Mouse (Mus musculus): ENCODE data around the gene Olfr1095. TPM values are rescaled to one million over a fixed set of nuclear protein-coding genes. Genes with fewer than 3 reads are reported as not detected.

The Olfr1095 gene
- total RNA-seq (2021): not detected
- long read RNA-seq: 0 reads

GRCm38 (mm10) chr2:86851596-86851995 is at the start of gene Olfr1095:
Olfr1095 (minus strand) TSS chr2:86851696.
- DNase-seq (ENCODE audit: low spot score in 2 of 2): no peak

DNA sequence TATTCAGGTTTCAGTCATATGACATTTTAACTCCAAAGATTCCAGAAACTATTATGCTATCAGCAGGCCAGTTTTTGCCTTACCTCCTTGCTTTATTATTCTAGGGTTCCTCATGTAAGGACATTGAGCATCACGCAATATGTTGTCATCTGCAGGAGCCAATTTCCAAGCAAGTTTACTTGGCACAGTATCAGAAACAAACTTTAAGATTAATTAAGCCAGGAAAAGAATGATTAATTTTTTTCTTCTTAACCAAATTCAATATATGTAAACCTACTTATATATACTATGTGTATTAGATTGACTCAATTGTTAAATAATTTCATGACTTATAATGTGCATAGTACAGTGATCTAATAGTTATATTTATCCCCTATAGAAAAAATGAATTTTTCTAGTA is 40.6 kb upstream of the Olfr1095 start, which contains the start of gene Olfr1097:
Gene Olfr1097 (minus strand): TSS at position 101 of the 400 bp plus-strand sequence.
- no peak for DNase-seq (ENCODE audit: low spot score in 2 of 2)

DNA sequence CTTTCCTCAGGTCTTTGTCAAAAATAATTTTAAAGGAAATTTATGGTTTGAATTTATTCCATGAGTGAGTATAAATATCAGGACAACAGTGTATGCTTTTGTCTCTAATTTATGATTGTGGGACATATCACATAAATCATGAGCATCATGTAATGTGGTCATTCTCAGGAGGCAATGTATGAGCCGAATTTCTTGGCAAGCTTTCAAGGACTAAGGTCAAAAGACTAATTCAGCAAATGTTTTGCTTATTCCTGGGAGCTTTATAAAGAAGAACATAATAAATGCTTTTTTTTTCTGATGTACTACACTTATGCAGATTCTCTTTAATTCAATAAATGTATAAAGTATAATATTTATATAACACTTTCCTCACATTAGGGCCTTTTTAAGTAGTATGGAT is 23.2 kb upstream of the Olfr1095 start, which contains the start of gene Gm13723:
Gene Gm13723 (minus strand): TSS at position 101 of the 400 bp plus-strand sequence.
- DNase-seq (ENCODE audit: low spot score in 2 of 2): no peak

DNA sequence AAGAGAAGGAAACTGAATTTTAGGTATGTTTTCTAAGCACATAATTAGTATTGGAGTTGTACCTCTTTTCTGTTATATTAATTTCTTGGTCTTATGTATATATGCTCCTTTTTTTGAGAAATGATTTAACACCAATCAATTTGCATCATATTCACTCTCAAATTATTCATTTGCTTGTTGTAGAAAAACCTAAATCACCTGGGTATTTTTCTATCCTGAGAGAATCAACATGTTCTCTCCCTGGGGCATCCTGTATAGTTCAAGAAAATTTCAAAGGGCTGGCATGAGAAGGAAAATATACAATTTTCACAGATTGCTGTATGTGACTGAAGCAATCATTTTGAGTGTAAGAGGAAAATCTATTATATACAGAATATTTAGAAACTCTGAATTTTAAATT is 27.1 kb downstream of the Olfr1095 start, which contains the start of gene Olfr1094:
Gene Olfr1094 (plus strand): TSS at position 301 of the 400 bp plus-strand sequence.
- DNase-seq (ENCODE audit: low spot score in 2 of 2): no peak

GRCm38 (mm10) chr2:86809918-86810317 is 41.6 kb downstream of the Olfr1095 start, which contains the start of gene Olfr141:
Olfr141 (minus strand) TSS chr2:86810018.
- DNase-seq (ENCODE audit: low spot score in 2 of 2): no peak

Other genes with a start within 250 kb of the Olfr1095 start
- gene Olfr1084, start 212.0 kb downstream of the Olfr1095 start, total RNA-seq (2021): not detected
- not detected for gene Olfr1085, start 189.7 kb downstream of the Olfr1095 start, total RNA-seq (2021)
- not detected for gene Olfr1086, start 171.6 kb downstream of the Olfr1095 start, total RNA-seq (2021)
- not detected for gene Olfr1087, start 153.3 kb downstream of the Olfr1095 start, total RNA-seq (2021)
- gene Olfr1089, start 118.0 kb downstream of the Olfr1095 start, total RNA-seq (2021): not detected
- not detected for gene Olfr1090, start 92.7 kb downstream of the Olfr1095 start, total RNA-seq (2021)
- gene Olfr1093, start 69.2 kb downstream of the Olfr1095 start, total RNA-seq (2021): not detected
- gene Olfr141, start 41.7 kb downstream of the Olfr1095 start, total RNA-seq (2021): not detected
- not detected for gene Olfr1094, start 27.0 kb downstream of the Olfr1095 start, total RNA-seq (2021)
- not detected for gene Gm13723, start 23.1 kb upstream of the Olfr1095 start, total RNA-seq (2021)
- not detected for gene Olfr1097, start 40.5 kb upstream of the Olfr1095 start, total RNA-seq (2021)
- gene Olfr1098, start 72.8 kb upstream of the Olfr1095 start, total RNA-seq (2021): not detected
- not detected for gene Olfr1099, start 109.0 kb upstream of the Olfr1095 start, total RNA-seq (2021)
- gene Olfr1100, start 128.3 kb upstream of the Olfr1095 start, total RNA-seq (2021): not detected
- gene Olfr1101, start 139.5 kb upstream of the Olfr1095 start, total RNA-seq (2021): not detected
- not detected for gene Olfr1102, start 146.7 kb upstream of the Olfr1095 start, total RNA-seq (2021)
- not detected for gene Olfr1104, start 175.4 kb upstream of the Olfr1095 start, total RNA-seq (2021)
- gene Olfr1105, start 184.8 kb upstream of the Olfr1095 start, total RNA-seq (2021): not detected
- not detected for gene Olfr1106, start 200.6 kb upstream of the Olfr1095 start, total RNA-seq (2021)
- not detected for gene Olfr1107, start 224.1 kb upstream of the Olfr1095 start, total RNA-seq (2021)
- gene Olfr1109, start 244.3 kb upstream of the Olfr1095 start, total RNA-seq (2021): not detected

Data from layer of hippocampus, adult 18-20 months (tissue).